Mouse (Mus musculus) right cerebral cortex, postnatal 25 days (tissue): Measurements from ENCODE around the gene Psmc2.

Experiments used
- DNase-seq: peaks from one replicate; pipeline ENCODE4 v3.0.0; 2022

Gene Psmc2

DNA sequence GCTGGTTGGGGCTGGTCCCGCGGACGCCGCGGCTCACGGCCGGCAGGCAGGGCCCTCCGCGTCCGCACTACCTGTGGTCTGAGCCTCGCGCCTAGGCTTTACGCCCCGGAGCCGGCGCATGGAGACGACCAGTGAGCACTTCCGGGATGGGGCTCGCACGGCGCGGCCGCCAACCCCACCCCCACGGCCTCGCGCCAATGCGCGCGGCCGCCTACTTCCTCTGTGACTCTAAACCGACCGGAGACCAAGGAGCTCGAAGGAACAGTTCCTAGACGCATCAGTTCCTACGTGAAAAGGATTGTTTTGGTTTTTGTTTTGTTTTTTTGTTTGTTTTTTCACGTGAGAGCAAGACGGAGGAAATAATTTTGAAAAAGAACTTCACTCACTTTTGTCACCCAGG is at the start of gene Psmc2, which contains the start of gene Dnajc2:
Gene Psmc2 (plus strand): TSS at position 231 of the 400 bp plus-strand sequence.
Gene Dnajc2 (minus strand): TSS at position 199 of the 400 bp plus-strand sequence.
- peak; percentile 88 for DNase-seq

DNA sequence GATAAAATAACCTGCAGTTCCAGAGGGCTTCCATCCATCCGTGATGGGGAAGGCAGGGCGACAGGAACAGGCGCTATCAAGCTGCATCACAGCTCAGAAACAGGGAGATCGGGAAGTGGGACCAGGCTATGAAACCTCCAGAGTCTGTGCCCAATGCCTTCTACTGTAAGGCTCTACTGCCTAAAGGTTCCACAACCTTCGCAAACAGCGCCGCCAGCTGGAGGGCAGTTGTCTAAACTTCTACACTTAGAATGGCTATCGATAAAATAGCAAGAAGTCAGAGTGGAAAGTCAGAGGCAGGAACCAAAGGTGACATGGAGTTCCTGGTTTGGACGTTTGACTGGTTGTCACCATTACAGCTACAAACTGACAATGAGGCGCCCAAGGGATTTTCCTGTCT is 49.5 kb upstream of the Psmc2 start:
- DNase-seq = no peak

DNA sequence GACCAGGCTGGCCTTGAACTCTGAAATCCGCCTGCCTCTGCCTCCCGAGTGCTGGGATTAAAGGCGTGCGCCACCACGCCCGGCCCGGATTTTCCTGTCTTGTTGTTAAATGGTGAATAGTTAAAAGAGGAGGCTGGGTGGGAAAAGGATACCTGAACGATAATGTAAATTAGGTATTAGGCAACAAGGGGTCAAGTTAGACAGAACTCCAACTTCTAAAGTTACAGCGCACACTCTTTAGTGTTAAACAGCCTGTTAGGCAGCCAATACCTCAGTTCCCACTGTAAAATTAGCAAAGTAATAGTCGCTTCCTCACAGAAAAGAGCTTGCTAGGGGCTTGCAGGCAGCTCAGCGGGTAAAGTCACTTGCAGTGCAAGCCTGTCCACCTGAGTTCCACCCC is 49.0 kb upstream of the Psmc2 start:
- DNase-seq = no peak

DNA sequence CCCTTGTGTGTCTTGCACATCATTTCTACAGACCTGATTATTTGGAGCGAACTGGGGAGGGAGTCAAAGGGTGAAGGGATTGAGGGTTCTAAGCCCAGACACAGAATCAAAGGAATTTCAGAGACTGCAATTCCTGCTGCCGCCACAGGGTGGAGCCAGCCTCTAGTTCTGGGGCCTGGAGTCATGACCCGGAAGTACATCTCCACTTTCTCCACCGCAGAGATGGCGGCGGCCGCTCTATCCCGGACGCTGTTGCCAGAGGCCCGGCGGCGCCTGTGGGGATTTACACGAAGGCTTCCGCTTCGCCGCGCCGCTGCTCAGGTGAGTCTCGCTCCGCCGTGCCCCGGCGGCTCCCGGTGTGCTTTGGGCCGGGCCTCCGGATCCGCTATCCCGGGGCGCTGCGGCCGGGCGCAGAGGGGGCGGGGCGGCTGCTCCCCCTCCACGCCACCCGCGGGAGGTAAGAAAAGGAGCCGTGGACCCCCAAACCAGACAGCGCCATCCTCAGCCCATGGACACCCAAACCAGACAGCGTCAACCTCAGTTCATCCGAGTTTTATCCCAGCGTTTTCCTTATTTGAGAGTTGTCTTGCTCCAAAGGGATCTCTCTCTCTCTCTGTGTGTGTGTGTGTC is 48.0 kb upstream of the Psmc2 start, which contains the start of gene Pmpcb:
Gene Pmpcb (plus strand): TSS at position 186 of the 630 bp plus-strand sequence.
- DNase-seq = peak; percentile 86

DNA sequence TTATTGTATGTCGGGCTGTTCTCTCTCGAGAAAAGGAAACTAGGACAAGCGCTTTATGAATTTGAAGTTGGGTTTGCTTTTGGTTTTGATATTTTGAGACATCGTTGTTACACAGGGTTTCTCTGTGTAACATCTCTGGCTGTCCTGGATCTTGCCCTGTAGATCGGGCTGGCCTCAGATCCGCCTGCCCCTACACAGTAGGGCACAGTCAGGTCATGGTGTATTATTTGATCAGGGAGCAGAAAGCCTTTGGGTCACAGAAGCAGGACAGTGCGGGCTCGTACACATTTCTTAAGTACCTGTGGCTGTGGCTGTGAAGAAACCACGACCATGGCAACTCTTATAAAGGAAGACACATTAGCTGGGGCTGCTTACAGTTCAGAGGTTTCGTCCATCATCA is 47.5 kb upstream of the Psmc2 start:
- no peak for DNase-seq

DNA sequence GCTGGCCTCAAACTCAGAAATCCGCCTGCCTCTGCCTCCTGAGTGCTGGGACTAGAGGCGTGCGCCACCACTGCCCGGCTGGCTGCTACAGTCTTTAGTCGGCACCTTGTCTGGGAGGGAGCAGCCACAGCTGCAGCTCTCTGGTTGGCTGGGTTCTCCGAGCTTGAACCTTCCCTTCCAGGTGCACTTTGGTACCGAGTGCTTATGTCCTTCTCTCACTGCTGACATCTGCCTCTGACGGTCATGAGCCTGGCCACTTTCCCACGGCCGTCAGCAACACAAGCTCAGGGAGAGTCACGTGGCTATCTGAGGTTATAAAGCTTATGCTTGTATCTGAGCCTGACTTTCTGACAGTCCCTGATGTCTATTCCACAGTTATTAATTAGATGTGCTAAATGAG is 46.0 kb upstream of the Psmc2 start:
- no peak for DNase-seq

DNA sequence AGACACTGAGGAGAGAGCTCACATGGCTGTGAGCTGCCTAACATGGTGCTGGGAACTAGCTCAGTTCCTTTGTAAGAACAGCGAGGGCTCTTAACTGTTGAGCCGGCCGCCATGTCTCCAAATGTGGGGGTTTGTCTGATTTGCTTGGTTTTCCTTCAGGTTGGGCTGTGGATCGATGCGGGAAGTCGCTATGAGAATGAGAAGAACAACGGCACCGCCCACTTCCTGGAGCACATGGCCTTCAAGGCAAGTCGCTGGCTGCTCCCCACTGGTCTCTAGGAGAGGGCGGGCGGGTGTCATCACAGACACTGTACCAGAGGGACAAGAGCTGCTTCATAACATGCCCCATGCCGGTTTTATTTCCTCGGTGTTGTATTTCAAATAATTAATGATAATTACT is 45.2 kb upstream of the Psmc2 start:
- no peak for DNase-seq

DNA sequence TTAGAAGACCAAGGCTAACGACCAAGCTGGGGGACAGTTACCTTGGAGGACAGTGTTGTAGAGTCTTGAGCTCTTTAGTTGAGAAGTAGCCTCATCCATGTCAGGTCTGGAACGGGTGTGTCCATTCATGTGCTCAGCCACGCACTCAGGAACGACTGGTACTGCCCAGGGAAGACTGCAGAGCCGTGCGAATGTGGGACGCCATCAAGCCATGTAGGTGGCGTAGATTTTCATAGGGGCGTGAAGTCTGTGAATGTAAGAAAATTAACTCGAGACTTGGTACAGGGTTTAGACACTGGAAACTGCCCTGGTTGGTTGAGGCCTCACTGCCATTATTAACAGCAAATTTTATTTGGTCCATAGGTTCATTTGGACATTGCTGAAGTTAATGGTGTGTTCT is 41.5 kb upstream of the Psmc2 start:
- no peak for DNase-seq

DNA sequence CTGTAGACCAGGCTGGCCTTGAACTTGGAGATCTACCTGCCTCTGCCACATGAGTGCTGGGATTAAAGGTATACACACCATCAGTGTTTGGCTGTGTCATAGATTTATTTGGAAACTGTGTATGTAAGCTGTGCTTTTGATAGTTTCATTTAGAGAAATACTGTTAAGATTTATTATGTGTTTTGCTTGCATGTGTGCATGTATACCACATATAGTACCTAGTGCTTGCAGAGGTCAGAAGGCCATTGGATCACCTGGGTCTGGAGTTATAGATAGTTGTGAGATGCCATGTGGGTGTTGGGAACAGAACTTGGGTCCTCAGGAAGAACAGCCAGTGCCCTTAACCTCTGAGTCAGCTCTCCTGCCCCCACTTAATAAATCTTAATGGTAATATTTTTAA is 40.4 kb upstream of the Psmc2 start:
- no peak for DNase-seq

DNA sequence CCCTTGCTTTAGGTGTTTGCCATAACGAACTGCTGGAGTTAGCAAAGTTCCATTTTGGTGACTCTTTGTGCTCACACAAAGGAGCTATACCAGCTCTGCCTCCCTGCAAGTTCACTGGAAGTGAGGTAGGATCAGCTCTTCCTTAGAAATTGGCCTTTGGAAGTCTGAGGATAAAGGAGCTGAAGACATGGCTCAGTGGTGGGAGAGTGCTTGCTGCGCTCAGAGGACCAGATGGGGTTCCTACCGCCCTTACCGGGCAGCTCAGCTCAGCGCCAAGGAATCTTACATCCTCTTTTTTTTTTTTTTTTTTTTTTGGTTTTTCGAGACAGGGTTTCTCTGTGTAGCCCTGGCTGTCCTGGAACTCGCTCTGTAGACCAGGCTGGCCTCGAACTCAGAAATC is 39.1 kb upstream of the Psmc2 start:
- no peak for DNase-seq

DNA sequence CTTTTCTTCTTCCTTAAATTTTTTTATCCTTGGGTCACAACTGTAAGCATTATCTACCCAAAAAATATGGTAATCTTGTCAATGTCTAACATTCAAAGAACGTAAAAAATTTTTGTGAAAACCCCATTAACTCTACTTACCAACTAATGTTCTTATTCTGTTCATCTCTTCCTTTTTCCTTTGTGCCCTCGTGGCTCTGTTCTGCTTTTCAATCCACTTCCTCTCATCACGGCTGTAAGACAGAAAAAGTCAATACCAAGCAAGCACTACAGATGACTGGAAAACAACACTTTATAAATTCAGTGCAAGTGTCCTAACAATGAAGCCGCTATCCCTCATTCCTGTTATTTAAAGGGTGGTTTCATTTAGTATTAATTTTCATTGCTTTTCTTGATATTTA is 16.6 kb upstream of the Psmc2 start:
- DNase-seq = no peak

DNA sequence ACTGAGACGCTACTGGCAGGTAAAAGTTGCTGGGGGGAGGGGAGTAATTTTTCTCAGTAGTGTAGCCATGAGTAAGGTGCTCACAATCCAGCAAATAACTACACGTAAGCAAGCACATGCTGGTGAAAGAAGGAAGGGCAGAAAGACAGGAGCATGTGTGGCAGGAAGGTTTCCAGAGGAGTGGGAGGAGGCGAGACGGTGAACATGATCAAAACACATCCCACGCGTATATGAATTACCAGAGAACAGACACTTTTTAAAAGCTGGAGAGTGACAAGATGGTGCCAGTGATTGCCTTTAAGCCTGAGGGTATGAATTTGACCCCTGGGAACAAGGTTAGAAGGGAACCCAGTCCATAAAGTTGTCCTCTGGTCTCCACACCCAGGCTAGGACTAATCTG is 15.2 kb upstream of the Psmc2 start:
- DNase-seq = no peak

DNA sequence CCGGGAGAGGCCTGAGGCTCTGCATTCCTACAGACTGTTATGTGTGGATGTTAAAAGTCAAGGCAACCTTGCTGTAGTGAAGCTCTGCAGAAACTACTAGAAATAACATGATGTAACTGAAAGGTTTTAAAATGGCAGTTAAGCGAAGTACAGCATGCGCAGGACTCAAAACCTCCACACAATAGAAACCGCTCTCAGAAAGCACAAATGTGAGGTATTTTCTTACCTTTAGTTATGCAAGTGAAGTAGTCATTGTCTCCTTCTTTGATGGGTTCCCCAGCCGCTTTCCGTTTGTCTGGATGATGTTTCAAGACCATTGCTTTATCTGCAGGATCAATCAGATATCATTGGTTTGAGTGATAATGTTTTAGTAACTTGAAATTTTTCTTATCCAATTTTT is 8.6 kb upstream of the Psmc2 start:
- no peak for DNase-seq

DNA sequence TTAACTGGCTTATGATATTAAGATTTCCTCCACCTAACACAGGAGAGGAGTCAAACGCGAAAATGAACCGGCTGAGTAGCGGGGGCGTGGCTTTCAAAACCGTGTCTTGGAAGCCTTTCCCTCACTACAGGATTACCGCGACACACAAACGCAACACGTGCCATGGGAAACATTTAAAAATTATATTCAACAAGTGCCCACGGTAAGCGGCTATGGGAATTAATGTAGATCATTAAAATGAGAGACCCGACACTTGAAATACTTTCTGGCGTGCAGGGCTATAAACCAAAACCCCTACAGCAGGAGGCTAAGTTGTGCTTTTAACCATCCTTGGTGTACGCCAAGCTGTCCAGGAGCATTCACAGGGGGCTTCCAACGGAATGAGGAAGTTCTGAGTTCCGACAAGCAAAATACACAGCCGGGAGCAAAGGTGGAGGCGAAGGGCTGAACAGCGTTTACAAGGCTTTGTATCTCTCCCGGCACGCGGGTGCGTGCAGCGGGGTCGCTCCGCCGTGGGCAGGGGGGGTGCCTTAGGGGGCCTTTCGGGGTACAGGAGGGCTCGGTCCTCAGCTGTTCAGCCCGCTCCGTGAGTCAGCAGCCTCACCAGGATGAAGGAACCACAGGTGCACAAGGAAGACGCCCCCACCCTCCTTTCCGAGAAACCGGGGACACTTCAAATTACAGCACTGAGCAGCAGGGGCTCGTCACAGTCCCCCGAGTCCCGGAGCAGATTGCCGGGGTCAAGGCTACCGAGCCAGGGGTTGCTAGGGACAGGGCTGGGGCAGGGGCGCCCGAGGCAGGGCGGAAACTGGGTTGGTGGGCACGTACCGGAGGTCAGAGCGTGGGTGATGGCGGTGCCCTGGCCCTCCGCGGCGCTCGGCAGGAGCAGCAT is 676 bp upstream of the Psmc2 start:
- no peak for DNase-seq

DNA sequence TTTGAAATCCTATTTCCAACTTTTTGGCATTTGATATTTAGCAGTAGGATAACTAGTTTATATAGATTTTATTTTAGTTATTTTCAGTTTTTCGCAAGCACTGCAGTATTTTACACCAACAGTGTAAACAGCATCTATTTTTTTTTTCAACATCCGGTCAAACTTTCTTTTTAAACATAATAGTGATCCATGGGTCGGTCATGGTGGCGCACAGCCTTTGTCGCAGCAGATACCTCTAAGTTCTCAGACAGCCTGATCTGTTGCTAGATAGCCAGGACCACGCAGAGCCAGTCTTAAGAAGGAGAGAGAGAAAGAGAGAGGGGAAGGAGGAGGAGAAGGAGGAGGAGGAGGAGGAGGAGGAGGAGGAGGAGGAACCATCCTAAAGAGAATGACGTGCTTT is 693 bp downstream of the Psmc2 start:
- DNase-seq = no peak

DNA sequence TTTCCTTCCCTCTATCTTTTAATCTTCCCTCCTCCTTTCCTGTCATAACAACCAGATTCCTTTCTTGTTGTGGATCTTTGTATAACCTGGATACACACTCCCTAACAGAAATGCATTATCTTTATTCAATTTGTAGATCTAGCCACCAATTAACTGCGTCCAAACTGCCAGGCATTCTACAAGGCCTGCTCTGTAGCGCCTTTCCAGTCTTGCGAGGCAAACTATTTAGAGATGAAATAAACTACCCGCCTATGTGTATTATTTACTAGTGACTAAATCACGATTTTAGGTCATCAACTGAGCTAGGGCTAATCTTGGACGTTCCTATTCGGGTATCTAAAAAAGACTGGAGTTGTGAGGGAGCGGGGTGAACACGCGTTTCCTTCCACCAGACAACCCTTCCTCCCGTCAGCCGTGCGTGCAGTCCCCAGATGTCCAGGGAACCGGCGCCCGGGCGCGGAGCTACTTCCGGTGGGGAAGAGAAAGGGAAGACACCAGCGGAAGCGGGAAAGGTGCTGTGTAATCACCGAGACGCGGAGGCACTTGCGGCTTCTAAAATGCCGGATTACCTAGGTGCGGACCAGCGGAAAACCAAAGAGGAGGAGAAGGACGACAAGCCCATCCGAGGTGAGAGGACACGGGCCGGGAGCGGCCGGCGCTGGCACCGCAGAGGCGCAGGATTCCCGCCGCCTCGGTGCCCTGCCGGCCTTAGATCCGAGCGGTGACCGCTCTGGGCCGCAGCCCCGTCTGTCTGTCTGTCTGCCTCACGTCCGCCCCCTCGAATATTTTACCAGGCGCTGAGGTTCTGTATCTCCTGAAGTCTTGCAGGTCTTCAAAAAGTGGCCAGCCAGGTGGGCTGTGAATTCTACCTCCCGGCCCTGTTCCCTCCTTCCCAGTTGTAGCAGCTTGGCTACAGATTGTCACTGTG is 1.4 kb downstream of the Psmc2 start:
- peak; percentile 92 for DNase-seq

DNA sequence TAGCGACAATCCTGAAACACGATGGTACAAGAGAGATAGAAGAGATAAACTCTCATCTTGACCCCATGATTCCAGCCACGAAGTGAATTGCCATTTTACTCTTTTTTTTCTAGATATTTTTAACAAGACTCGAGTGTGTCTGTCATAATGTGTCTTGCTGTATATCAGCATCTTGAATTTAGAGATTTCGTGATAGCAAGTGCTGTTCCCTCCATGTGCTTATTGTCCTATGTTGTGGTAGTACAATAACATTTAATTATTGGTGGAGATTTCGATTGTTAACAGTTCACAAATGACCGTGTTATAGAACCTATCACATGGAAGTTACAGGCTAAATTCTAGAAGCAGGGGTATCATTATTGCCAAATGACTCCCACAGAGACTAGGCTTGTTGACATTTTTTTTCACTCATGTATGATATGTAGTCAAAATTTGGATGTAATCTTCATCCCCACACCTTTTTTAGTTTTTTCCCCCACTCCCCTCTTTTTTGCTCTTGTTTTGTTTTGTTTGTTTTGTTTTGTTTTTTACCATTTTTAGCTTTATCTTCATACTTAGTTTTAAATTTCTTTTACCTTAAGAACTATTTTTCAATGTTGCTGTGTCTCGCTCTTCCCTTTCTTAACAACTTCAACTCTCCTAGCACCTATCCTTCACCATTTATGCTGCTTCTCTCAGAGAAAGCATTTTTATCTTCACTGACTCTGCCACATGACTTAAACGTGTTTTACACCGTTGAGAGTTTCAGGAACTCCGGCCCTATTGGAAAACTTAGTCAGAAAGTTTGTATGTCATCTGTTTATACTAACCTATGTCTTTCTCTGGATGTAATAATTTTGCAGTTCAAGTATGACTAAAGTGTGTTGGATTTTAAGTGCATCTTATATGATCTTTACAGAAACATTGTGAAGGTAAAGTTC is 2.4 kb downstream of the Psmc2 start:
- no peak for DNase-seq

DNA sequence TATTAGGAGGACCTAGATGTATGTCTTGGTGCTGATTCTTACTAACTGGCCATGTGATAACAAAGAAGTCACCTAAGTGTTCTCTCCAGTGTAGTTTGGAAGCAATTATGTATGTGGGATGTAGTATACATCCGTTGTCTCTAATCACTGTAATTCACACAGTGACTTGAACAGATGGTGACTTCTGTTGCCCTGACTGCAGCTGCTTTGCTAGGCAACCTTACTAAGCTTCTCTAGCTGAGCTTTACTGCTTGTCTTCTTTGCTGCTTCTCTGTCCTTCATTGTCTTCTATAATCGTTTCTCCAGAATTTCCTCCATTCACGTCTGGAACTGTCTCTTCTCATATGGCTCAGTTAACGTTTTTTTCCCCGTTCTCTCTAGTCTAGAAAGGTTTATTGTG is 4.0 kb downstream of the Psmc2 start:
- DNase-seq = no peak

DNA sequence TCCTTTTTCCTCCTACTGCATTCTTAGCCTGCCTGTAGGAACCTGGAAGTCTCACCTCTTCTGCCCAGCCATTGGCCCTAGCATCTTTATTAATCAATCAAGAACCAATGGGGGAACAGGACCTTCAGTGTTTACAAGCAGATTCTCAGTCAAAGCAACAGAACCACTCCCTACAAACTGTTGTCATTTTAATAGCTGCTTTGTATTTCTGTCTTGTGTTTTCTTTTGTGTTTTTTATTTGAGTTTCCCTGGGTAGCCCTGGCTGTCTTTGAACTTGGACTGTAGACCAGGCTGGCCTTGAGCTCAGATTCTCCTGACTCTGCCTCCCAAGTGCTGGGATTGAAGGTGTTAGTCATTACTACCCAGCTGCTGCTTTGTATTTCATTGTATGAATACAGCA is 7.1 kb downstream of the Psmc2 start:
- DNase-seq = no peak

DNA sequence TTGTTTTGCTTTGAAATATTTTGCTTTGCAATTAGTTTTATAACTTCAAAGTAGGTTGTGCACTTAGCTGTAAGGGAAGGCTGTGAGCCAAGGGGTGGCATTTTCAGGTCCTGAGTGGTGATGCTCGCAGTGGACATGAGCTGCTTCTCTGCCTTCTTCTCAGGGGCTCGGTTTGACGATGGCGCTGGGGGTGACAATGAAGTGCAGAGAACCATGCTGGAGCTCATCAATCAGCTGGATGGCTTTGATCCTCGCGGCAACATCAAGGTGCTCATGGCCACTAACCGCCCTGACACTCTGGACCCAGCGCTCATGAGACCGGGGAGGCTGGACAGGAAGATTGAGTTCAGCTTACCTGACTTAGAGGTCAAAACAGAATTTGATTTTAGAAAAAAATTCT is 17.8 kb downstream of the Psmc2 start:
- no peak for DNase-seq

DNA sequence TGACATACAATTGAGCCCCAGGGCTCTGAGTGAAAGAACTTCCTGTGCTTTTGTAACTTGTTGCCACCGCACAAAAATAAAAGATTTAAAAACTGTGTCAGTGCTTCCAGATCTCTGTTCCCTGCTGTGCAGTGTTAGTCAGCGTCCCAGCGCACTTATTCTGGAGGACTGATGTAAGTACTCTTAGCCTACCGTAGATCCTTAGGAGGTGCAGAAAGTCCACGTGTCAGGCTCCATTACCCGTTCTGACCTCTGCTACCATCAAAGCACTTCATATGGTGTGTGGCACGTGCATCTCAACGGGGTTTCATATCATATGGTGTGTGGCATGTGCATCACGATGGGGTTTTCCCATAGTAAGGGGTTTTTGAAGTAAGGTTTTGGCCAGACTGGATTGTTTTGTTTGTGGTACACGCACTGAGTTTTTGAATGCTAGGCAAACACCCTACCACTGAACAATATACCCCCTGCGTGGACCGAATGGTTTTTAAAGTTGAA is 18.7 kb downstream of the Psmc2 start:
- no peak for DNase-seq

DNA sequence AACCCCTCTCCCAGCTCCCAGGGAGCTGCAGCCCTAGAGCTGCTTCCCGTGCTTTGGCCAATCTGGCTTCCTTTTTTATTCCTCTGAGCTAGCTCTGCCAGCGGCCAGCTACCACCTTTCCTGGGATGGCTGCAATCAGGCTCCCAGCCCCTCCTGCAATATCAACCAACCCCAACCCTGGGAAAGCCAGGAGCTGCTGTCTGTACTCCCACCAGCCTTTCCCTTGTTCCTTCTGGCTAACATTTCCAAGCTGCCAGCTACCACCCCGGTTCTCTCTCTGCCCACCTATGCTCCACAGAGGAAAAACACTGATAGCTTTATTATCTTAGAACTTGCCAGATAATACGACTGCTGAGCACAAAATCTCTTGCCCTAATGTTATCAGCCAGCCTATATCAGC is 19.8 kb downstream of the Psmc2 start:
- DNase-seq = no peak
